Mouse (Mus musculus): ENCODE measurements around the gene Usp43. TPM values are rescaled to one million over a fixed set of nuclear protein-coding genes. Genes with fewer than 3 reads are reported as not detected.

Usp43 gene
- polyA plus RNA-seq, 2 experiments from 2014 or later: not detected

GRCm38 (mm10) chr11:67806832-67807597 lies 114.9 kb downstream of the Usp43 start:
- no peak for ATAC-seq

- no peak for ATAC-seq
Measured at GRCm38 (mm10) chr11:67805538-67805937, 116.4 kb downstream of the Usp43 start.

Other genes starting within 250 kb of the Usp43 start
- not detected for gene Rcvrn, start 226.8 kb downstream of the Usp43 start, polyA plus RNA-seq (2017; shearing (Covaris generic))
- not detected for gene Glp2r, start 151.0 kb downstream of the Usp43 start, polyA plus RNA-seq (2017; shearing (Covaris generic))
- gene Gsg1l2, start 147.5 kb downstream of the Usp43 start, polyA plus RNA-seq (2017; shearing (Covaris generic)): not detected
- gene Dhrs7c, start 124.0 kb downstream of the Usp43 start, polyA plus RNA-seq (2017; shearing (Covaris generic)): not detected
- gene Cfap52, start 43.5 kb upstream of the Usp43 start, polyA plus RNA-seq (2017; shearing (Covaris generic)): not detected
- gene Stx8, start 44.0 kb upstream of the Usp43 start, polyA plus RNA-seq (2017; shearing (Covaris generic)): 10 to 100 TPM; 51.2 to 57.7 TPM

Data from CD4-positive, CD25-positive, alpha-beta regulatory T cell, adult 4 months (primary cell).